ENCODE assay signal across 8 mouse cellular contexts in genomic region chr3:115815571-115816156, GRCm38 (mm10).
DNase-seq lines count a peak whose midpoint lies in the region; ATAC-seq lines count a peak whose summit lies in the region.

No protein-coding gene starts in this region.

- H3K27ac ChIP-seq in intestine, embryonic 14.5 days (ENCODE audit: low read depth) = peak overlapping the region; percentile 65
- H3K27ac ChIP-seq in intestine, embryonic 16.5 days (ENCODE audit: low read length) = no peak overlapping the region; the same call in 1 of the 2 replicates
- H3K27ac ChIP-seq in heart, embryonic 10.5 days = peak overlapping the region; percentile 83
- peak overlapping the region; percentile 34 for H3K27ac ChIP-seq in macrophage

- no peaks in the 10 kb centered on the region for H3K4me1 ChIP-seq in intestine, embryonic 14.5 days (replicated peaks; ENCODE audit: control insufficient read depth, insufficient read depth, low read length)
- no peaks in the 10 kb centered on the region for H3K4me1 ChIP-seq in intestine, embryonic 16.5 days (ENCODE audit: control insufficient read depth, insufficient read depth, low read length)
- peaks cover 53% of the 10 kb centered on the region for H3K4me1 ChIP-seq in heart, embryonic 10.5 days

- no peaks in the 10 kb centered on the region for H3K79me2 ChIP-seq in macrophage (ENCODE audit: inconsistent target)

- no peak for DNase-seq in intestine, embryonic 14.5 days (ENCODE audit: low spot score)
- DNase-seq in heart, embryonic 10.5 days (ENCODE audit: low spot score) = no peak
- DNase-seq in kidney, postnatal 25 days = peak; percentile 44 to 74
- DNase-seq in thymus, postnatal 36 days = peak; percentile 53 to 66
- DNase-seq in cerebellum, postnatal 14 days = no peak
- no peak for DNase-seq in layer of hippocampus, adult 9-11 months

- H3K9me3 ChIP-seq in intestine, embryonic 14.5 days (ENCODE audit: control insufficient read depth, low read length) = no peaks in the 10 kb centered on the region
- H3K9me3 ChIP-seq in intestine, embryonic 16.5 days (ENCODE audit: control insufficient read depth, low read length) = no peaks in the 10 kb centered on the region
- no peaks in the 10 kb centered on the region for H3K9me3 ChIP-seq in heart, embryonic 10.5 days

- H3K4me2 ChIP-seq in intestine, embryonic 14.5 days (ENCODE audit: low read length) = no peak overlapping the region
- H3K4me2 ChIP-seq in intestine, embryonic 16.5 days (ENCODE audit: low read depth, low read length) = no peak overlapping the region

- 53% methylated on average over 12 of the region's 12 CpGs for WGBS in intestine, embryonic 14.5 days
- WGBS in intestine, embryonic 16.5 days = 54% methylated on average over 12 of the region's 12 CpGs
- 50% methylated on average over 12 of the region's 12 CpGs for WGBS in heart, embryonic 10.5 days
- 9% methylated on average over 12 of the region's 12 CpGs for WGBS in macrophage (ENCODE audit: missing documents)

- ATAC-seq in intestine, embryonic 14.5 days (replicated peaks; ENCODE audit: low FRiP score, low TSS enrichment, low read depth) = no peak
- ATAC-seq in intestine, embryonic 16.5 days = no peak

- no peak overlapping the region for H3K9ac ChIP-seq in intestine, embryonic 14.5 days (ENCODE audit: low read length)
- H3K9ac ChIP-seq in intestine, embryonic 16.5 days (ENCODE audit: low read depth, low read length) = no peak overlapping the region

- H3K27me3 ChIP-seq in intestine, embryonic 14.5 days (replicated peaks; ENCODE audit: control insufficient read depth, insufficient read depth, low read length) = no peaks in the 10 kb centered on the region
- no peaks in the 10 kb centered on the region for H3K27me3 ChIP-seq in intestine, embryonic 16.5 days (replicated peaks; ENCODE audit: control insufficient read depth, insufficient read depth, low read length)
- no peaks in the 10 kb centered on the region for H3K27me3 ChIP-seq in heart, embryonic 10.5 days (ENCODE audit: insufficient read depth, poor library complexity, severe bottlenecking)

- H3K4me3 ChIP-seq in intestine, embryonic 14.5 days (ENCODE audit: low read depth, low read length) = no peak overlapping the region
- no peak overlapping the region for H3K4me3 ChIP-seq in intestine, embryonic 16.5 days (ENCODE audit: low read length)
- H3K4me3 ChIP-seq in heart, embryonic 10.5 days = no peak overlapping the region; the same call in 1 of the 2 replicates
- H3K4me3 ChIP-seq in macrophage (ENCODE audit: inconsistent target) = no peak overlapping the region

- no peaks in the 10 kb centered on the region for H3K36me3 ChIP-seq in intestine, embryonic 14.5 days (ENCODE audit: control insufficient read depth, insufficient read depth, low read length)
- no peaks in the 10 kb centered on the region for H3K36me3 ChIP-seq in intestine, embryonic 16.5 days (ENCODE audit: control insufficient read depth, insufficient read depth, low read length)
- no peaks in the 10 kb centered on the region for H3K36me3 ChIP-seq in heart, embryonic 10.5 days
- no peaks in the 10 kb centered on the region for H3K36me3 ChIP-seq in macrophage (ENCODE audit: inconsistent target)

Comparison
In these comparisons a context has a peak if more than half of its experiments do, and no peak if none do; other contexts are left out.
1. DNase-seq: peak in kidney, postnatal 25 days (2 of 2) and thymus, postnatal 36 days (2 of 2); none in intestine, embryonic 14.5 days (single experiment), heart, embryonic 10.5 days (single experiment), cerebellum, postnatal 14 days (0 of 2) and layer of hippocampus, adult 9-11 months (single experiment).